Mouse (Mus musculus): Measurements from ENCODE around the gene Xkr7. TPM values are rescaled to one million over a fixed set of nuclear protein-coding genes. Genes with fewer than 3 reads are reported as not detected.

Xkr7 gene
- total RNA-seq, 1 experiment: 0.36 TPM

- in situ Hi-C loops (cut with MboI; ENCODE audit: low sequenced_read_pairs in 2 of 2, unreplicated experiment in 2 of 2): no loop called here
- Histone ChIP-seq H3K9me3 (ENCODE audit: control insufficient read depth, insufficient read depth, low read depth, low read length) (no peaks in the 10 kb centered on the region), H3K36me3 (ENCODE audit: control insufficient read depth, insufficient read depth, low read length, poor library complexity, severe bottlenecking) (no peaks in the 10 kb centered on the region), H3K4me1 (ENCODE audit: control insufficient read depth in 2 of 2, insufficient read depth in 2 of 2, low read length in 2 of 2, poor library complexity in 1 of 2) (peaks cover 4 to 12% of the 10 kb centered on the region in 2 experiments; a peak in 3 of 4 replicates), H3K4me3 (ENCODE audit: insufficient read depth in 1 of 2, low read depth in 1 of 2, low read length in 2 of 2, poor library complexity in 1 of 2, severe bottlenecking in 1 of 2) (no peak overlapping the region), H3K9ac (ENCODE audit: insufficient read depth, low read depth, low read length, poor library complexity, severe bottlenecking) (no peak overlapping the region), H3K27ac (ENCODE audit: insufficient read depth, low read depth, low read length, poor library complexity, severe bottlenecking) (no peak overlapping the region)
- no peak for TF ChIP-seq CHD2 (IDR thresholded peaks at IDR 0.05; ENCODE audit: low read depth, low read length)
- no peak for TF ChIP-seq HCFC1 (IDR thresholded peaks at IDR 0.05; ENCODE audit: borderline replicate concordance, insufficient read depth, low read length)
- TF ChIP-seq ZNF384 (IDR thresholded peaks at IDR 0.05; ENCODE audit: low read depth, low read length): no peak
- DNase-seq (ENCODE audit: low read depth, low spot score): no peak
Measured at GRCm38 (mm10) chr2:153087091-153087490, 55.4 kb downstream of the Xkr7 start.

- H3K36me3 ChIP-seq (ENCODE audit: control insufficient read depth, insufficient read depth, low read length, poor library complexity, severe bottlenecking): no peaks in the 10 kb centered on the region
- in situ Hi-C loops (cut with MboI; ENCODE audit: low sequenced_read_pairs in 2 of 2, unreplicated experiment in 2 of 2): no loop called here
- no peak overlapping the region for H3K27ac ChIP-seq (ENCODE audit: insufficient read depth, low read depth, low read length, poor library complexity, severe bottlenecking)
- peaks cover 4 to 13% of the 10 kb centered on the region in 2 experiments; a peak in 3 of 4 replicates for H3K4me1 ChIP-seq (ENCODE audit: control insufficient read depth in 2 of 2, insufficient read depth in 2 of 2, low read length in 2 of 2, poor library complexity in 1 of 2)
- no peaks in the 10 kb centered on the region for H3K9me3 ChIP-seq (ENCODE audit: control insufficient read depth, insufficient read depth, low read depth, low read length)
- TF ChIP-seq ZC3H11A (IDR thresholded peaks at IDR 0.05; ENCODE audit: borderline replicate concordance, low read depth, low read length): no peak
- no peak for TF ChIP-seq CHD2 (IDR thresholded peaks at IDR 0.05; ENCODE audit: low read depth, low read length)
- TF ChIP-seq ZNF384 (IDR thresholded peaks at IDR 0.05; ENCODE audit: low read depth, low read length): no peak
- TF ChIP-seq HCFC1 (IDR thresholded peaks at IDR 0.05; ENCODE audit: borderline replicate concordance, insufficient read depth, low read length): no peak
- no peak for TF ChIP-seq MAFK (IDR thresholded peaks at IDR 0.05; ENCODE audit: insufficient read depth, low read depth, low read length)
- DNase-seq (ENCODE audit: low read depth, low spot score): no peak
- no peak overlapping the region for H3K9ac ChIP-seq (ENCODE audit: insufficient read depth, low read depth, low read length, poor library complexity, severe bottlenecking)
- no peak overlapping the region for H3K4me3 ChIP-seq (ENCODE audit: insufficient read depth in 1 of 2, low read depth in 1 of 2, low read length in 2 of 2, poor library complexity in 1 of 2, severe bottlenecking in 1 of 2)
Measured at GRCm38 (mm10) chr2:153089316-153089715, 57.7 kb downstream of the Xkr7 start.

DNA sequence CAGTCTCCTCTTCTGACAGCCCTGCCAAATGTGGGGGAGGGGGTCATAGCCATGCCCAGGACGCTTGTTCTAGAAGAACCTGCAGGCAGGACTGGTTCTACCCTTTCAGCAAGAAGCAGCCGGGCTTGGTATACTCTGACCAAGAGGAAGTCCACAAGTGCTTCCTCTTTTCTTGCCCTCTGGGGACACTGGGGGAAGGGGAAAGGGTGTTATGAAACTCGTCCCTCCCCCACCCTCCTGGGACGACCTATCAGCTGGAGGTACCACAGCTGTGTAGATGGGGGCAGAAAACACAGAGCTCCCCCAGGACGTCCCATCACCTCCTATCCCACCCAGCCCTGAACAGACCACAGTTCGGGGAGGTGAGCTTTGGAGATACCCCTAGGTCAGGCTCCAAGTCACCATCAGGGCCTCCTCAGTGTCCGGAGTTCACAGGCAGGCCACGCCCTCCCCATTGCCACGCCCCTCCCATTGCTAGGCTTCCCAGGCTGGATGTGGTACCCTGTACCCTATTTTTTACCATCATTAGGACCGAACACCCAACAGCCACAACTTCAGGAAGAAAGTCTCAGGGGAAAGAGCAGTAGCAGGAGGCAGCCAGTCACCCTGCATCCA is 59.0 kb downstream of the Xkr7 start:
- H3K4me1 ChIP-seq (ENCODE audit: control insufficient read depth in 2 of 2, insufficient read depth in 2 of 2, low read length in 2 of 2, poor library complexity in 1 of 2): peaks cover 4 to 11% of the 10 kb centered on the region in 2 experiments; a peak in 3 of 4 replicates
- no peak overlapping the region for H3K27ac ChIP-seq (ENCODE audit: insufficient read depth, low read depth, low read length, poor library complexity, severe bottlenecking)
- H3K9me3 ChIP-seq (ENCODE audit: control insufficient read depth, insufficient read depth, low read depth, low read length): no peaks in the 10 kb centered on the region
- H3K36me3 ChIP-seq (ENCODE audit: control insufficient read depth, insufficient read depth, low read length, poor library complexity, severe bottlenecking): no peaks in the 10 kb centered on the region
- H3K4me3 ChIP-seq (ENCODE audit: insufficient read depth in 1 of 2, low read depth in 1 of 2, low read length in 2 of 2, poor library complexity in 1 of 2, severe bottlenecking in 1 of 2): no peak overlapping the region
- in situ Hi-C loops (cut with MboI; ENCODE audit: low sequenced_read_pairs in 2 of 2, unreplicated experiment in 2 of 2): no loop called here
- no peak for TF ChIP-seq MAFK (IDR thresholded peaks at IDR 0.05; ENCODE audit: insufficient read depth, low read depth, low read length)
- no peak for TF ChIP-seq ZNF384 (IDR thresholded peaks at IDR 0.05; ENCODE audit: low read depth, low read length)
- TF ChIP-seq CHD2 (IDR thresholded peaks at IDR 0.05; ENCODE audit: low read depth, low read length): no peak
- TF ChIP-seq HCFC1 (IDR thresholded peaks at IDR 0.05; ENCODE audit: borderline replicate concordance, insufficient read depth, low read length): no peak
- TF ChIP-seq ZC3H11A (IDR thresholded peaks at IDR 0.05; ENCODE audit: borderline replicate concordance, low read depth, low read length): no peak
- DNase-seq (ENCODE audit: low read depth, low spot score): no peak
- H3K9ac ChIP-seq (ENCODE audit: insufficient read depth, low read depth, low read length, poor library complexity, severe bottlenecking): no peak overlapping the region

Other genes with a start within 250 kb of the Xkr7 start
- 24.9 and 34.9 TPM in 2 replicates for gene Bcl2l1, start 200.1 kb upstream of the Xkr7 start, total RNA-seq (2012; rRNA removed)
- 63.2 and 77.8 TPM in 2 replicates for gene Tpx2, start 183.9 kb upstream of the Xkr7 start, total RNA-seq (2012; rRNA removed)
- gene Mylk2, start 120.5 kb upstream of the Xkr7 start, total RNA-seq (2012; rRNA removed): 0.16 and 0.22 TPM in 2 replicates
- gene Foxs1, start 98.6 kb upstream of the Xkr7 start, total RNA-seq (2012; rRNA removed): 0.36 TPM in 1 of 2 replicates, not detected in the other
- gene Dusp15, start 80.2 kb upstream of the Xkr7 start, total RNA-seq (2012; rRNA removed): 0.31 and 0.48 TPM in 2 replicates
- 1.2 and 2.1 TPM in 2 replicates for gene Ttll9, start 69.4 kb upstream of the Xkr7 start, total RNA-seq (2012; rRNA removed)
- gene Pdrg1, start 16.4 kb upstream of the Xkr7 start, total RNA-seq (2012; rRNA removed): 52.2 and 53.3 TPM in 2 replicates
- gene Ccm2l, start 34.1 kb downstream of the Xkr7 start, total RNA-seq (2012; rRNA removed): 1.9 and 2.2 TPM in 2 replicates
- gene Hck, start 76.6 kb downstream of the Xkr7 start, total RNA-seq (2012; rRNA removed): 29.3 and 60.8 TPM in 2 replicates
- 62.8 and 108 TPM in 2 replicates for gene Tm9sf4, start 129.5 kb downstream of the Xkr7 start, total RNA-seq (2012; rRNA removed)
- 1.7 and 2.1 TPM in 2 replicates for gene Tspyl3, start 193.6 kb downstream of the Xkr7 start, total RNA-seq (2012; rRNA removed)
- gene Plagl2, start 209.6 kb downstream of the Xkr7 start, total RNA-seq (2012; rRNA removed): 3.5 and 3.9 TPM in 2 replicates
- 29.2 and 37.8 TPM in 2 replicates for gene Pofut1, start 209.7 kb downstream of the Xkr7 start, total RNA-seq (2012; rRNA removed)